8 mouse cellular contexts compared by ENCODE assay signal in the genomic region with DNA sequence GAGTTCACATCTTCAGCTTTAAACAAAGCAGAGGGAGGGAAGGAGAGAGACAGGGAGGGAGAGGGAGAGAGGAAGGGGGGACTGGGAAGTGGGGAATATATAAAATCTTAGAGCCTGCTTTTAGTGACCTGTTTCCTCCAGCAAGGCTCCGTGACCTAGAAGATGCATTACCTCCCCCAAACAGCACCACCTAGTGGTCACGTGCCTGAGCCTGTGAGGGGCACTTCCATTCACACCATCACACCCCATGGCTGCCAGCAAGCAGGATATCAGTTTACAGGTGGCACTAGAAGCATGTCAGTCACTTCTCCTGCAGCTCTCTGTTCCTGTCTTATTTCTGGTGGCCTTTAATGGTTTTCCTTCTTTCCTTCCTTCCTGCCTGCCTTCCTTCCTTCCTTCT.
A peak's percentile ranks its signal among the peaks of the same experiment; 100 is the strongest.
DNase-seq lines count a peak whose midpoint lies in the region; ATAC-seq and TF ChIP-seq lines count a peak whose summit lies in the region.

No protein-coding gene starts in this region.

- H3K4me1 ChIP-seq in hindbrain, postnatal 0 days (ENCODE audit: insufficient read depth, low read length): no peaks in the 10 kb centered on the region
- peaks cover 3% of the 10 kb centered on the region; the same call in 1 of the 2 replicates for H3K4me1 ChIP-seq in hindbrain, embryonic 13.5 days (replicated peaks)
- peaks cover 6% of the 10 kb centered on the region for H3K4me1 ChIP-seq in small intestine, adult 2 months (ENCODE audit: control insufficient read depth, insufficient read depth, insufficient read length, low read length)
- peaks cover 3% of the 10 kb centered on the region; the same call in 1 of the 2 replicates for H3K4me1 ChIP-seq in midbrain, embryonic 10.5 days

- H3K27me3 ChIP-seq in hindbrain, postnatal 0 days (ENCODE audit: insufficient read depth, low read length): no peaks in the 10 kb centered on the region
- H3K27me3 ChIP-seq in hindbrain, embryonic 13.5 days: no peaks in the 10 kb centered on the region
- H3K27me3 ChIP-seq in small intestine, adult 2 months (ENCODE audit: control insufficient read depth, insufficient read depth, low read length): no peaks in the 10 kb centered on the region
- H3K27me3 ChIP-seq in midbrain, embryonic 10.5 days (ENCODE audit: low read depth, poor library complexity, severe bottlenecking): no peaks in the 10 kb centered on the region

- H3K4me2 ChIP-seq in hindbrain, postnatal 0 days (ENCODE audit: low read depth, low read length): no peak overlapping the region
- H3K4me2 ChIP-seq in hindbrain, embryonic 13.5 days: no peak overlapping the region

- peak; percentile 51 for TF ChIP-seq CTCF in hindbrain, postnatal 0 days (IDR thresholded peaks at IDR 0.05; ENCODE audit: low read depth)
- peak; percentile 60; the same call in 1 of the 2 replicates for TF ChIP-seq CTCF in small intestine, adult 2 months (IDR thresholded peaks at IDR 0.05; ENCODE audit: extremely low read depth, insufficient read length, insufficient replicate concordance, low read depth, low read length)

- TF ChIP-seq POLR2A in small intestine, adult 2 months (IDR thresholded peaks at IDR 0.05; ENCODE audit: low read depth, low read length): no peak

- no peak for ATAC-seq in hindbrain, postnatal 0 days
- ATAC-seq in hindbrain, embryonic 13.5 days (ENCODE audit: low FRiP score): no peak

- H3K9ac ChIP-seq in hindbrain, postnatal 0 days (replicated peaks; ENCODE audit: low read length): no peak overlapping the region
- no peak overlapping the region for H3K9ac ChIP-seq in hindbrain, embryonic 13.5 days

- H3K36me3 ChIP-seq in hindbrain, postnatal 0 days (ENCODE audit: insufficient read depth, low read length): 0 out of 2 replicates have a peak, but pooled peaks cover 3% of the 10 kb centered on the region
- peaks cover 5% of the 10 kb centered on the region for H3K36me3 ChIP-seq in hindbrain, embryonic 13.5 days
- peaks cover 15% of the 10 kb centered on the region for H3K36me3 ChIP-seq in small intestine, adult 2 months (ENCODE audit: control insufficient read depth, insufficient read depth, low read length)
- peaks cover 12% of the 10 kb centered on the region for H3K36me3 ChIP-seq in midbrain, embryonic 10.5 days

- DNase-seq in hindbrain, postnatal 0 days (ENCODE audit: low spot score): no peak
- peak; percentile 62 to 80 for DNase-seq in CD8-positive naive resting alpha-beta T cell, adult 2 months (ENCODE audit: low read depth in 2 of 2, low spot score in 2 of 2)
- peak; percentile 52 for DNase-seq in c-Kit-positive CD71-positive TER-119-positive erythroid progenitor cells, embryonic 14.5 days (ENCODE audit: low spot score)
- no peak for DNase-seq in frontal cortex, postnatal 14 days (ENCODE audit: low spot score in 2 of 2)
- no peak for DNase-seq in layer of hippocampus, adult 8-10 months (ENCODE audit: low spot score in 2 of 2)
- DNase-seq in midbrain, embryonic 10.5 days (ENCODE audit: low spot score): no peak

- WGBS in hindbrain, postnatal 0 days: 72% methylated on average over 2 of the region's 2 CpGs
- WGBS in hindbrain, embryonic 13.5 days: 69% methylated on average over 2 of the region's 2 CpGs
- 85% methylated on average over 2 of the region's 2 CpGs for WGBS in small intestine, adult 2 months
- WGBS in midbrain, embryonic 10.5 days: 82% methylated on average over 2 of the region's 2 CpGs

- H3K27ac ChIP-seq in hindbrain, postnatal 0 days: no peak overlapping the region
- H3K27ac ChIP-seq in hindbrain, embryonic 13.5 days: no peak overlapping the region
- no peak overlapping the region for H3K27ac ChIP-seq in small intestine, adult 2 months (ENCODE audit: insufficient read depth, low read depth, low read length)
- no peak overlapping the region for H3K27ac ChIP-seq in midbrain, embryonic 10.5 days (replicated peaks)

- H3K9me3 ChIP-seq in hindbrain, postnatal 0 days (ENCODE audit: low read length): no peaks in the 10 kb centered on the region
- H3K9me3 ChIP-seq in hindbrain, embryonic 13.5 days: no peaks in the 10 kb centered on the region
- peaks cover 7% of the 10 kb centered on the region; the same call in 1 of the 2 replicates for H3K9me3 ChIP-seq in midbrain, embryonic 10.5 days (replicated peaks)

- no peak overlapping the region for H3K4me3 ChIP-seq in hindbrain, postnatal 0 days (ENCODE audit: low read length)
- H3K4me3 ChIP-seq in hindbrain, embryonic 13.5 days: no peak overlapping the region
- H3K4me3 ChIP-seq in small intestine, adult 2 months (ENCODE audit: low read depth, low read length): no peak overlapping the region
- no peak overlapping the region for H3K4me3 ChIP-seq in midbrain, embryonic 10.5 days

Comparison
In these comparisons a context has a peak if more than half of its experiments do, and no peak if none do; other contexts are left out.
1. DNase-seq: peak in CD8-positive naive resting alpha-beta T cell, adult 2 months (2 of 2) and c-Kit-positive CD71-positive TER-119-positive erythroid progenitor cells, embryonic 14.5 days (single experiment); none in hindbrain, postnatal 0 days (single experiment), frontal cortex, postnatal 14 days (0 of 2), layer of hippocampus, adult 8-10 months (0 of 2) and midbrain, embryonic 10.5 days (single experiment).